Mouse (Mus musculus) hematopoietic multipotent progenitor cell, adult 10-12 weeks (in vitro differentiated cells): ENCODE results near the gene Cmtm4. TPM values are rescaled to one million over a fixed set of nuclear protein-coding genes. Genes with fewer than 3 reads are reported as not detected.

Experiments used
- polyA plus RNA-seq: library from polyadenylated mRNA; stranded (reverse); fragments of >175 nt; gene quantifications from 2 replicates; pipeline ENCODE4 v1.2.3, GENCODE M21; 2012; ENCODE audit warnings: low replicate concordance

The Cmtm4 gene
- polyA plus RNA-seq = 3.1 and 4.1 TPM in 2 replicates

DNA sequence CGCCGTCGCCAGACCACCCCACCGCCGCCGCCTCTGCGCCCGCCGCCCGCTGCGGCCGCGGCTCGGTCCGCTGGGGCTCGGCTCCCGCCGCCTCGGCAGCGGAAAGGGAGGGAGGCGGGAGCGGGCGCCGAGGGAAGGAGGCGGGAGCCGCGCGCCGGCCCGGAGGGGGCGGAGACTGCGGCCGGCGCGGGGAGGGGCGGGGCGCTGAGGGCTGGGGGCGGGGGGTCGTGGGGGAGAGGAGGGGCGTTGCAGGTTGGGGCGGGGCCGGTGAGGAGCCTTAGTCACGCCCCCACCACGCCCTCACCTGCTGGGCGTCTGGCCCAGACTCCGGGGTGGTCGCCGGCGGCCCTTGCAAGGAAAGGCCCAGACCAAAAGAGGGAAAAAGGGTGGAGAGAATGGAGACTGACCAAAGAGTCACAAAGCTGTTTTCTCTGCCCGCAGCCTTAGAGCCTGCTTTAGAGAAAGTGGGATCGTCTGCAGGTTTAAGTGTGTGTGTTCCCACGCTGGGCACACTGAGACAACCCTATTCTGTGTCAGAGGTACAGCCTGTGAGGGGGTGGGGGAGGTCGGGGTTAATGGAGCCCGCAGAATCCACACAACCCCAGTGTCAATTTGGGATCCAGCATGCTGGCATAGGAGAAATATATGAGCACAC is at the start of gene Cmtm4:
Cmtm4 (minus strand) TSS at position 105 of the 655 bp plus-strand sequence.

DNA sequence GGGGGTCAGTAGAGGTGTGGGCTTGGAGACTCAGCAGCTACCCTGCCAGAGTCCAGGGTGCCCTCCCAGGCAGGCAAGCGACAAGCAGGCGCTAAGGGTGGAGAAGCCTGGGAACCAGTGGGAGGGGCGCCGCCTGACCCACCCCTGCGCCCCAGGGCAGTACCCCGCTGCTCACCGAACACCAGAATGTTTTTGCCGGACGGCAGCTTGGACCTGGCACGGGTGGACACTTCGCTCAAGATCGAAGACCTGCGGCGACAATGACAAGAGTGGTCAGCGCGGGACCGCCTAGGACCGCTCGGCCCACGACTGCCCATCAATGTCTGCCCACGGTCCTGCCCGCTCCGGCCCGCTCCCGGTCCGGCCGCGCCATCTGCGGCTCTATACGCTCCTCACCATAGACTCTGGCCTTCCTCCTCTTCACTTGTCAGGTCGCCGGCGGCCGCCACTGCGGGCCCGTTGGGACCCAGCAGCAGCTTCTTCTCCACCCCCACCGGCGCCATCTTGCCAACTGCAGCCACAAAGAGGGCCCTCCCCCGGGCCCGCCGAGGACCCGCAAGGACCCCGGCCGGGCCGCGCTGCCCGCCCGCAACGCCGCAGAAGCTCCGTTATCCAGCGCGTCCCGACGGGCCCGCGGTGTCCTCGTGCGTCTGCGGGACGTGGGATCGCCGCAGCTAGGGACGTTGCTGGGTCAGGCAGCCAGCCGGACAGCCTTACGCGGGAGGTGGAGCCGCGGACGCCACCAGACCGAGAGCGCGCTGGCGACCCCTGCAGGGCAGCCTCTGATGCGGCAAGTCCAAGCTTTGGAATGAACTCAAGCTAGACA is 46.9 kb upstream of the Cmtm4 start, which contains the start of gene Dync1li2:
Dync1li2 (minus strand) TSS at position 749 of the 826 bp plus-strand sequence.

DNA sequence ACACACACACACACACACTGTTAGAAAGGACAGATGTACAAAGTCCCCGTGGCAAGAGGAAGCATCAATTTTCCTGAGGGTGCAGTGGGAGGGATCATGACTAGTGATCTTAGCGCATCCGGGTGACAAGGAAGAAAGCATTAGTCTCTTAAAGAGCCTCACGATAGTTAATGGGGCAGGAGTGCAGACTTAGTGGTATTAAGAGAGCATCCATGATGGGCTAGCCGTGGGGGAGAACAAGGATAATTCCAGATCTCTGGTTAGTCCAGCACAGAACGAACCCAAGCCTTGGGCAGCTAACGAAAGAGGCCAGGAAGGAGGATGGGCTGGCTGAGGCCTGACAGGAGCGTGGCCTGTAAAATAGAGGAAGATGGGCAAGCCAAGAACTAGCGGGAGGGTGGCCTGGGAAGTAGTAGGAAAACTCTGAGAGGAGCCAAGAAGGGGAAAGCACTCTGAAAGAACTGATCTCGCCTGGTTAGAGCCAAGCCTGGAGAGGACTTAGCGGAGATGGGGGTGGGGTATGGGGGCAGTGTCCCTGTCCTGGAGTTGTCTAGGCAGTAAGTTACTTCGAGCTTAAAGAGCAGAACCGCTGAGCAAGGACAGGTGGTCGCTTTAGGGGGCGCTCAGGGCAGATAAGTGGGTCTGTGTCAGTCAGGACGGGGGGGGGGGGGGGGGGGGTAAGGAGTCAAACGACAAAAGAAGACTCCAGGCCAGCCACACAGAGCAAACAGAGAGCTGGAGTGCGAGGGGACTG is 56.2 kb downstream of the Cmtm4 start, which contains the start of gene Cmtm3:
Cmtm3 (plus strand) TSS at position 182 of the 754 bp plus-strand sequence.

DNA sequence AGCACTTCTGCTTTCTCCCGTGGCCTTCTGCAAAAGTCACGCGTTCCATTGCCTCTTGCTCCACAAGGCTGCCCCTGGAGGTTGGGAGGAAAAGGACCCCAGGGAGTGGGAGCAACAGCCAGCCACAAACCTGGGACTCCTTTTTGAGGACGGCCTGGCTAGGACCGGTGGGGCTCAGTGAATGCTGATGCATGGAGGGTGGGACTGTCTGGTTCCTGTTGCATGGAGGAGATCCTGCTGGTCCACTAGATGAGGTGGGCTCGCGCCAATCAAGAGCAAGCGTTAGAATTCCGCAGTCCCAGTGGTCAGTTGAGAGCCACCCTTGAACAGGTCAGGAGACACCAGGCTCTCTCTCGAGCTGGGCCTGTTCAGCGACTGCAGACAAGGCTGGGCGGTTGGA is 73.7 kb downstream of the Cmtm4 start, which contains the start of gene Cmtm2b:
Cmtm2b (plus strand) TSS at position 301 of the 400 bp plus-strand sequence.

DNA sequence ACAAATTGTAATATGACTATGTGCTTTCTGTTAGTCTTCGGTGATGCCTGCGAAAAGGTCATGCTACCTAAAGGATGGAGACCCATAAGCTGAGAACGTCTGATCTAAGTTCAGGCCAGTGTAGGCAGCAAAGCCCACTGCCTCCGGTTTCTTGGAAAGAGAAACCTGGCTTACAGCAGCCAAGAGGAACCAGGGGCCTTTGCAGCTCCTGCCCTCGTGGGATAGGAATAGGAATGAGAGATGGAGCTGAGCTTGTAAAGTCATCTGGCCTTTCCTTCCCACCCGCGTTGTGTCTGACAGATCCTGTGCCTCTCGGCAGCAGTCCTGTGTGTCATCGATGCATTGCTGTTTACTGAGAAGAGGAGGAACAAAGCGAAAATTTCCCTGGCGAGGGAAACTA is 74.3 kb downstream of the Cmtm4 start, which contains the start of gene Gm11020:
Gm11020 (plus strand) TSS at position 301 of the 400 bp plus-strand sequence.

DNA sequence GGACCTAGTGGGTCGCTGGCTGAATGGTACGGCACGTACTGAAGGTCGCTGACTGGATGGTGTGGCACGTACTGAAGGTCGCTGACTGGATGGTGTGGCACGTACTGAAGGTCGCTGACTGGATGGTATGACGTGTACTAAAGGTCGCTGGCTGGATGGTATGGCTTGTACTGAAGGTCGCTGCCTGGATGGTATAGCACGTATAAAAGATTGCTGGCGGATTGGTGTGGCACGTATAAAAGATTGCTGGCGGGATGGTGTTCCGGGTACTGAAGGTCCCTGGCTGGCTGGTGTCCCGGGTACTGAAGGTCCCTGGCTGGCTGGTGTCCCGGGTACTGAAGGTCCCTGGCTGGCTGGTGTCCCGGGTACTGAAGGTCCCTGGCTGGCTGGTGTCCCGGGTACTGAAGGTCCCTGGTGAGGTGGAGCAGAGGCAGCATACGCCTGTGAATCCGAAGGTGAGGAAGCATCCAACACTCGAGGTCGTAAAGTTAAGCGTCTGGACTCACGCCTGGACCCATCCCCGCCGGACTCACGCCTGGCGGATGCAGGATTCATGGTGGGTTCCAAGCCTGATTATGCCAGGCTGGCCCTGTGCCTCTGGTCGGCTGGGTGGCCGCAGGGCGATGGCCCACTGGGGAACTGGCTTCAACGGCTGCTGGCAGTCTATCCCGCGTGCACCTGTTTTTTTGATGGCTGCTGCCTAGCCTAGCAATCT is 86.0 kb downstream of the Cmtm4 start, which contains the start of the genes Gm45711 and Cmtm1:
Gm45711 (minus strand) TSS at position 641 of the 715 bp plus-strand sequence.
Cmtm1 (minus strand) TSS at position 705 of the 715 bp plus-strand sequence.

Other genes starting within 250 kb of the Cmtm4 start
- 0.13 TPM in 1 of 2 replicates, not detected in the other for gene Bean1, start 225.4 kb downstream of the Cmtm4 start, polyA plus RNA-seq
- 71.7 and 79.9 TPM in 2 replicates for gene Tk2, start 147.2 kb downstream of the Cmtm4 start, polyA plus RNA-seq
- gene Cklf, start 144.9 kb downstream of the Cmtm4 start, polyA plus RNA-seq = 11.3 and 21.4 TPM in 2 replicates
- gene Cmtm2a, start 102.6 kb downstream of the Cmtm4 start, polyA plus RNA-seq = 0.25 TPM in 1 of 2 replicates, not detected in the other
- not detected in 2 replicates for gene Gm45711, start 85.7 kb downstream of the Cmtm4 start, polyA plus RNA-seq
- not detected in 2 replicates for gene Cmtm1, start 85.7 kb downstream of the Cmtm4 start, polyA plus RNA-seq
- gene Gm11020, start 74.2 kb downstream of the Cmtm4 start, polyA plus RNA-seq = not detected in 2 replicates
- gene Cmtm2b, start 73.6 kb downstream of the Cmtm4 start, polyA plus RNA-seq = not detected in 2 replicates
- 59.0 and 140 TPM in 2 replicates for gene Cmtm3, start 56.4 kb downstream of the Cmtm4 start, polyA plus RNA-seq
- 24.9 and 26.6 TPM in 2 replicates for gene Dync1li2, start 47.2 kb upstream of the Cmtm4 start, polyA plus RNA-seq
- 0.68 and 1.9 TPM in 2 replicates for gene Terb1, start 114.1 kb upstream of the Cmtm4 start, polyA plus RNA-seq
- 2.1 and 12.2 TPM in 2 replicates for gene Nae1, start 138.8 kb upstream of the Cmtm4 start, polyA plus RNA-seq
- 0.42 and 2.3 TPM in 2 replicates for gene Car7, start 138.9 kb upstream of the Cmtm4 start, polyA plus RNA-seq
- 2.3 and 2.8 TPM in 2 replicates for gene Pdp2, start 195.6 kb upstream of the Cmtm4 start, polyA plus RNA-seq
- 0.12 TPM in 1 of 2 replicates, not detected in the other for gene Cdh16, start 228.6 kb upstream of the Cmtm4 start, polyA plus RNA-seq
- gene Rrad, start 235.5 kb upstream of the Cmtm4 start, polyA plus RNA-seq = 10.3 and 25.2 TPM in 2 replicates
- gene Ciao2b, start 246.2 kb upstream of the Cmtm4 start, polyA plus RNA-seq = 47.5 and 69.7 TPM in 2 replicates